8 mouse cellular contexts compared by ENCODE assay signal in genomic region chr6:50377742-50378720, GRCm38 (mm10).
DNase-seq lines count a peak whose midpoint lies in the region; ATAC-seq and TF ChIP-seq lines count a peak whose summit lies in the region.

No protein-coding gene starts in this region.

- ATAC-seq in forebrain, embryonic 15.5 days (replicated peaks): no peak
- peak; percentile 24; the same call in 1 of the 2 replicates for ATAC-seq in lung, embryonic 16.5 days (ENCODE audit: low read depth)

- no peak overlapping the region for H3K9ac ChIP-seq in forebrain, embryonic 15.5 days (replicated peaks)
- H3K9ac ChIP-seq in lung, embryonic 16.5 days (ENCODE audit: low read length): no peak overlapping the region

- no peak overlapping the region for H3K4me2 ChIP-seq in forebrain, embryonic 15.5 days (replicated peaks)
- no peak overlapping the region for H3K4me2 ChIP-seq in lung, embryonic 16.5 days (ENCODE audit: low read depth, low read length)

- no peak for TF ChIP-seq POLR2A in embryonic fibroblast, embryonic 13.5 days (IDR thresholded peaks at IDR 0.05; ENCODE audit: low read depth, low read length)

- H3K4me3 ChIP-seq in forebrain, embryonic 10.5 days: no peak overlapping the region
- no peak overlapping the region for H3K4me3 ChIP-seq in forebrain, embryonic 15.5 days
- no peak overlapping the region for H3K4me3 ChIP-seq in embryonic fibroblast, embryonic 13.5 days (ENCODE audit: insufficient read depth, low read length)
- H3K4me3 ChIP-seq in lung, embryonic 16.5 days (ENCODE audit: low read length): no peak overlapping the region

- 82% methylated on average over 21 of the region's 21 CpGs for WGBS in forebrain, embryonic 10.5 days
- 88% methylated on average over 21 of the region's 21 CpGs for WGBS in forebrain, embryonic 15.5 days
- 56% methylated on average over 21 of the region's 21 CpGs for WGBS in lung, embryonic 16.5 days

- H3K4me1 ChIP-seq in forebrain, embryonic 10.5 days: peaks cover 36% of the 10 kb centered on the region
- H3K4me1 ChIP-seq in forebrain, embryonic 15.5 days: peaks cover 5% of the 10 kb centered on the region; the same call in 1 of the 2 replicates
- H3K4me1 ChIP-seq in embryonic fibroblast, embryonic 13.5 days (ENCODE audit: control insufficient read depth, insufficient read depth, low read length): peaks cover 30% of the 10 kb centered on the region
- peaks cover 11% of the 10 kb centered on the region; the same call in 1 of the 2 replicates for H3K4me1 ChIP-seq in lung, embryonic 16.5 days (replicated peaks; ENCODE audit: control insufficient read depth, insufficient read depth, low read length)

- no peak for DNase-seq in forebrain, embryonic 10.5 days (ENCODE audit: extremely low spot score, low spot score)
- DNase-seq in 416B (ENCODE audit: low read depth): peak; percentile 94
- DNase-seq in thymus, postnatal 0 days (ENCODE audit: low spot score): peak; percentile 74
- no peak for DNase-seq in gastrocnemius, adult 8-10 months (ENCODE audit: low spot score in 2 of 2)
- DNase-seq in urinary bladder, postnatal 25 days (ENCODE audit: low spot score): no peak

- no peaks in the 10 kb centered on the region for H3K9me3 ChIP-seq in forebrain, embryonic 10.5 days
- H3K9me3 ChIP-seq in forebrain, embryonic 15.5 days: no peaks in the 10 kb centered on the region
- no peaks in the 10 kb centered on the region; the same call in 1 of the 2 replicates for H3K9me3 ChIP-seq in lung, embryonic 16.5 days (ENCODE audit: control insufficient read depth, low read length)

- H3K27ac ChIP-seq in forebrain, embryonic 10.5 days: 0 out of 2 replicates have a peak overlapping the region, but pooled peaks have one; percentile 4
- no peak overlapping the region for H3K27ac ChIP-seq in forebrain, embryonic 15.5 days (replicated peaks)
- peak overlapping the region; percentile 96 for H3K27ac ChIP-seq in embryonic fibroblast, embryonic 13.5 days (ENCODE audit: insufficient read depth, low read length)
- no peak overlapping the region for H3K27ac ChIP-seq in lung, embryonic 16.5 days (ENCODE audit: low read length)

- H3K36me3 ChIP-seq in forebrain, embryonic 10.5 days (replicated peaks): no peaks in the 10 kb centered on the region
- no peaks in the 10 kb centered on the region for H3K36me3 ChIP-seq in forebrain, embryonic 15.5 days
- H3K36me3 ChIP-seq in lung, embryonic 16.5 days (ENCODE audit: control insufficient read depth, insufficient read depth, low read length): no peaks in the 10 kb centered on the region

- no peak for TF ChIP-seq CTCF in embryonic fibroblast, embryonic 13.5 days (IDR thresholded peaks at IDR 0.05; ENCODE audit: borderline replicate concordance, insufficient read depth, low read length)

- no peaks in the 10 kb centered on the region for H3K27me3 ChIP-seq in forebrain, embryonic 10.5 days (ENCODE audit: poor library complexity, severe bottlenecking)
- H3K27me3 ChIP-seq in forebrain, embryonic 15.5 days: no peaks in the 10 kb centered on the region
- H3K27me3 ChIP-seq in lung, embryonic 16.5 days (ENCODE audit: control insufficient read depth, insufficient read depth, low read depth, low read length): no peaks in the 10 kb centered on the region

Comparison
In these comparisons a context has a peak if more than half of its experiments do, and no peak if none do; other contexts are left out.
1. H3K27ac ChIP-seq: peak in forebrain, embryonic 10.5 days (single experiment) and embryonic fibroblast, embryonic 13.5 days (single experiment); none in forebrain, embryonic 15.5 days (single experiment) and lung, embryonic 16.5 days (single experiment).
2. DNase-seq: peak in 416B (single experiment) and thymus, postnatal 0 days (single experiment); none in forebrain, embryonic 10.5 days (single experiment), gastrocnemius, adult 8-10 months (0 of 2) and urinary bladder, postnatal 25 days (single experiment).